Mouse (Mus musculus) spleen, postnatal 10 days (tissue): ENCODE results near the gene Edf1.
"Not testable (repeated sequence)": the region's sequence is repeated elsewhere in the genome, so short reads cannot be mapped to it uniquely, and the experiment has no call there.

Source experiments
- DNase-seq, 2 experiments: peaks; one replicate each; pipeline ENCODE4 v3.0.0; 2021 to 2022; ENCODE audit warnings: low spot score in 2 of 2

The Edf1 gene

GRCm38 (mm10) chr2:25557221-25557963, at the start of gene Edf1:
TSS of gene Edf1 (plus strand) at chr2:25557847.
- DNase-seq = peak; percentile 84 to 94

- DNase-seq = no peak
These were observed 47.7 kb upstream of the Edf1 start for GRCm38 (mm10) chr2:25509912-25510311.

DNA sequence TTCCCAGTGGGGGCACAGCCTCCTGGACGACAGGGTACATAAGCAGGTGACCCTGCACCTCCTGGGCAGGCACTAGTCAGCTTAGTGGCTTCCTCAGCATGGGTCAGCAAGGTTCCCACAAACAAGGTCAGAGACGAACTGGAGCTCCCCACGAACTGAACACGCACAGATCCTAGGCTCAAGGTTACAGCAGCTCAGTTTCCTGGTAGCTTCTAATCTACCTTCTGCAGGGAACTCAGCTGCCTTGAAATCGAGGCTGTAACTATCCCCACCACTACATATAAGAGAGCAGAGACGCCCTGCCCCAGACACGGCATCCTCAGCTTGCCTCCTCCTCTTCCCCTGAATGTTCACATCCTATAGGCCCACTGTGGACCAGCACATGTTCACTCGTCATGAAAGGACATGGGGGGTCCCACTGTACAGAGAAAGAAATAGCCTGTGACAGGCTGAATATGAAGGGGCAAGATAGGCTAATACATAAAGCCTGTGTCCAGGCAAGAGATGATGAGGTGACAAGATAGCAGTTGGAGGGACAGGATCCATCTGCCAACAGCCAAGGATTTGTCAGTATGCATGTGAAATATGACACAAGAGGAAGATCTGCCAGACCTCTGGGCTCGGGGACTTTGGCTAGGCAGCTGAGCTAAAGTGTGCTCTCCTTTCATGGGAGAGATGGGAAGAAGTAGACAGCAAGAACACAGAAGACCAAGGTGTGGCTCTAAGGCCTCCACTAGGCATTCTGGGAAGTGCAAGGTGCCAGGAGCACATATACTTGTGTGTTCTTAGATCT, 30.9 kb upstream of the Edf1 start:
- no peak for DNase-seq

DNA sequence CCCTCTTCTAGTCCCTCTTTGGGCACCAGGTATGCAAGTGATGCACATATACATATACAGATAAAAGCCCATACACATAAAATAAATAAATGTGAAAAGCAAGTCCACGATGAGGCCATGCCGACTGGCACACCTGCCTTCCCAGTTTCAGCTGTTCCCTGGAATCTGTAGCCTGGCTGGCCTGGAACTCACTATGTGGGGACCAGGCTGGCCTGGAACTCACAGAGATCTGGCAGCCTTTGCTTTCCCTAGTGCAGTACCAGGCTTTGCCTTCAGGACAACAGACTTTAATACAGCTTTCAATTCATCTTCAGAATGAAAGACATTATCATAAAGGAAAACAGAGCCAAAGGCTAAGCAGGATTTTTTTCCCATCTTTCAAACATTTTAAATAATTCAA, 23.9 kb upstream of the Edf1 start:
- DNase-seq = no peak

- peak in 1 of 2 experiments; percentile 64 for DNase-seq
These were observed 23.3 kb upstream of the Edf1 start for GRCm38 (mm10) chr2:25534178-25534865.

DNA sequence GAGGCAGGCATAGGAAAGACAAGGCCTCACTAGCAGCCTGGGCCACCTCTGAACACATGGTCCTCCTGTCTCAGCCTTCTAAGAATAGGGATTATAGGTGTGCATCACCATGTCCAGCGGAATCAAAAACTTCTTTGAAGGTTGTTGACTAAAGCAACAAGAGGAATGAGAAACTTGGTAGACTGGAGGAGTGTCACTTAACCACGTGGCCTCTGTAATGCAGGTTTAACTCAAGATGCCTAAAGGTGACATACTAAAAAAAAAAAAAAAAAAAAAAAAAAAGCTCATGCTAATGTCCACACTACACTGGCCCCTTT, 22.8 kb upstream of the Edf1 start:
- DNase-seq = no peak

- no peak for DNase-seq
These were observed 21.1 kb upstream of the Edf1 start for GRCm38 (mm10) chr2:25536531-25536930.

- DNase-seq = no peak
These were observed 17.1 kb upstream of the Edf1 start for GRCm38 (mm10) chr2:25540541-25540948.

- no peak for DNase-seq
These were observed 15.8 kb upstream of the Edf1 start for GRCm38 (mm10) chr2:25541644-25542367.

GRCm38 (mm10) chr2:25545996-25546810, 11.4 kb upstream of the Edf1 start:
- DNase-seq = peak in 1 of 2 experiments; percentile 30

DNA sequence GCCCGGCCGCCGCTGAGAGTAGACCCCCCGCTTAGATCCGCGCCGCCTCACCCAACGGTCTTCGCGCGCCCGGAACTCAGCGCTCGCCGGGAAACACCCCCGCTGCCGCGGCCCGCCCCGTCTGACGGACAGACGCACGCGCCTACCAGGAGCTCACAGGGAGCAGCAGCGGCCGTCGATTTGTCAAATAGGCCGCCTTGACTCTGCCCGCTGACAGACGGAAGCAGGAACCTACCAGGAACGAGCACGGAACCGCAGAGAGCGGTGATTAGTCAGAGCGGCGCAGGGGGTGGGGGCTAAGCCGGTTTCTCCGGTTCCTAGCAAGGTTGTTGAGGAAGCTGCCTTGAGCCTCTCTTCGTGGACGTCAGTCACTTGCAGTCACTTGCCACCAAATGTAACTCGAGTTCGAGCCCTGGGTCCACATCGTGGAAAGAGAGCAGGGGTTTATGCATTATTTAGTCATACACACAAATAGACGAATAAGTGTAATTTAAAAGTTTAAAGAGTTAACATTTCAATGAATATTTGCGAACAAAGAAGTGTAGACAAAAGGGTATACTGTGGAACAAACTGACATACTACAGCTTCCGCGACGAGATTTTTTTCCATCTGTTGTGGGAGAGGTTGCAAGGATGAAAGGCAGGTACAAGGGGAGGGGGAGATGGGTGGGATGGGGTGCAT, 10.7 kb upstream of the Edf1 start, which contains the start of gene Traf2:
TSS of gene Traf2 (minus strand) at position 130 of the 681 bp plus-strand sequence.
- peak; percentile 96 to 98 for DNase-seq

- DNase-seq = no peak
These were observed 8.3 kb upstream of the Edf1 start for GRCm38 (mm10) chr2:25549021-25549991.

DNA sequence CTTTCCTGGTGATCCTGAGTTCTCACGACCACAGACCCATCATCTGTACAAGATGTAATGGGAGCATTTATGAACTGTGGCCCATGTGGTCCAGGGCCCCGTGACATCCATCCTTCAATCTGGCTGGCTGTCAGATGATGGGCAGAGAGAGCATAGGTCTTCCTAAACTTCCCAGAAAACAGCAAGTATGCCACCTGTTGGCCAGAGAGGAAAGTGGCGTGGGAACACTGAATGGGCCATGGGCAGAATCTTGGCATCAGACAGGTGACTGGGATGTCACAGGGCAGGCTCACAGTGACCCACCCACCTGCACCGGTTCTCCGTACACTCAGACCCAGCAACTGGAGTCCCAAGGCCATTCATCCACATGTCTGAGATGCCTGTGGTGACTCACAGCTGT, 6.5 kb upstream of the Edf1 start:
- DNase-seq = peak in 1 of 2 experiments; percentile 48

GRCm38 (mm10) chr2:25553171-25553786, 4.4 kb upstream of the Edf1 start:
- not testable (repeated sequence) for DNase-seq

- DNase-seq = not testable (repeated sequence)
These were observed 2.2 kb upstream of the Edf1 start for GRCm38 (mm10) chr2:25555479-25555878.

GRCm38 (mm10) chr2:25556296-25556695, 1.4 kb upstream of the Edf1 start:
- DNase-seq = no peak

DNA sequence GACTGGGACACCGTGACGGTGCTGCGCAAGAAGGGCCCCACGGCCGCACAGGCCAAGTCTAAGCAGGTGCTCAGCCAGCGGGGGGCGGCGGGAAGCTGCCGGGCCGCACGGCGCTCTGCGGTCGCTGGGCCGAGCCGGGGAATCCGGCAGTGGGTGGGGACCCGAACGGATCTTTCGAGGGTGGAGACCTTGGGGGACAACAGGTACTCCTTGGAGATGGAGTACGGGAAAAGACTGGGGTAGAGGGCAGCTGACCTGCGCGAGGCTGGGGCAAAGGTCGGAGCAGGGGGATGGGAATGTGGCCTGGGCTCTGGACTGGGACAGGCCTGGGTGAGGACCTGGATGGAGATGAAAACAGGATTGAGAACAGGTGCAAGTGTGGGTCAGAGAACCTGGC, 315 bp downstream of the Edf1 start:
- DNase-seq = no peak

DNA sequence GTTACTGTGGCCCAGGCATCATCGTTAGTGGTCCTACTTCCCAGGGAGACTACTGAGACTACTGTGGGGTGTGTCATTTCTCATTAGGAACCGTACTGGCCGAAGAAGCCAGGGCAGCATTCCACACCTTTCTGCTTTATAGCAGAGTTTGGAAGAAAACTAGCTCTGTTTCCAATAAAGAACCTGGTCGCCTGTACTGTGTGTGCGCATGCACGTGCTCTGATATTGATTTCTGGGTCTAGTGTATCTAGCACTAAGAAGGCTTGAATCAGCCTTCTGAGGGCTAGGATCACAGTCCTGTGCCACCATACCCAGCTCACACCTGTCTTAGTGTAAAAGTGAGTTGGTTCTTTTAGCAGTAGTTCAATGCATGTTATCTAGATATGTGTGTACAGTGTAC, 1.1 kb downstream of the Edf1 start:
- no peak for DNase-seq

GRCm38 (mm10) chr2:25560551-25560950, 2.9 kb downstream of the Edf1 start:
- no peak for DNase-seq
